Mouse (Mus musculus) bone marrow, adult 2 months (tissue): Measurements from ENCODE around the gene Ttbk1.

Experiments
- CTCF ChIP-seq: fragments of 200-500 bp; IDR thresholded peaks from 2 replicates; pipeline ENCODE4 v1.5.1; 2011; ENCODE audit warnings: low read length, control low read depth; ENCODE audit not compliant: control insufficient read depth, insufficient read depth
- POLR2A ChIP-seq: fragments of 200-500 bp; IDR thresholded peaks from 2 replicates; pipeline ENCODE4 v1.6.1; 2011; ENCODE audit warnings: low read depth, mild to moderate bottlenecking, control low read depth, low read length, borderline replicate concordance; ENCODE audit not compliant: control insufficient read depth

DNA sequence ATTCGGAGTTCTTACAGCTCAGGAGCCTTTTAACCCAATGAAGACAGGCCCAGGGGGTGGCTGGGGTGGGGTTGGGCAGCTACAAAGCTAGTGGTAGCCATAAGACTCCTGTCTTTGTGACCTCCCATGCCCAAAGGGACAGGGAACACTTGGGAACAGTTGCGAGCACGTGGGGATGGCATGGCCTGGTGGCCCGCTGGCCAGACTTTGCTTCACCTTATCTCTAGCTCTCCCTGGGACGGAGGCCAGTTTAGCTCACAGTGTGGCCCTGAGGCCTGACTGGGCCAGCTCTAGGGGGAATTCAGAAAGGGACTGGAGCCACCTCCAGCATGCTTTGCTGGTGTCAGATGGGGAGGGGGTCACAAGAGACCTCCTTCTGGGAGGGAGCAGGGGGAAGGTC is 25.2 kb downstream of the Ttbk1 start:
- TF ChIP-seq POLR2A (no peak), CTCF (no peak)
